Mouse (Mus musculus) layer of hippocampus, postnatal 14 days (tissue): ENCODE data around the gene Ppp1r8. TPM values are rescaled to one million over a fixed set of nuclear protein-coding genes. Genes with fewer than 3 reads are reported as not detected.
"Not testable (repeated sequence)": the region's sequence is repeated elsewhere in the genome, so short reads cannot be mapped to it uniquely, and the experiment has no call there.

Experiments used
- DNase-seq, 2 experiments: peaks; one replicate each; pipeline ENCODE4 v3.0.0; 2021 to 2022; ENCODE audit warnings: low spot score in 2 of 2, mixed read lengths in 1 of 2
- total RNA-seq, 2 experiments: library from RNA; stranded (reverse); gene quantifications; 2 replicates each; pipeline ENCODE4 v1.2.3; 2021

Ppp1r8 gene
- total RNA-seq, 2 experiments from 2014 or later: 44.1 to 44.9 TPM

- DNase-seq: no peak
These were observed 35.0 kb downstream of the Ppp1r8 start for GRCm38 (mm10) chr4:132807771-132808641.

GRCm38 (mm10) chr4:132806620-132807191 lies 36.3 kb downstream of the Ppp1r8 start:
- no peak for DNase-seq

GRCm38 (mm10) chr4:132805599-132806197 lies 37.3 kb downstream of the Ppp1r8 start:
- no peak for DNase-seq

GRCm38 (mm10) chr4:132805146-132805545 lies 37.8 kb downstream of the Ppp1r8 start:
- DNase-seq: no peak

GRCm38 (mm10) chr4:132804331-132804730 lies 38.6 kb downstream of the Ppp1r8 start:
- no peak for DNase-seq

- no peak for DNase-seq
These were observed 39.1 kb downstream of the Ppp1r8 start for GRCm38 (mm10) chr4:132803876-132804275.

GRCm38 (mm10) chr4:132803212-132803611 lies 39.8 kb downstream of the Ppp1r8 start:
- no peak for DNase-seq

GRCm38 (mm10) chr4:132802171-132802637 lies 40.8 kb downstream of the Ppp1r8 start:
- DNase-seq: no peak

GRCm38 (mm10) chr4:132801176-132802077 lies 41.5 kb downstream of the Ppp1r8 start:
- no peak for DNase-seq

GRCm38 (mm10) chr4:132799845-132800244 lies 43.1 kb downstream of the Ppp1r8 start:
- no peak for DNase-seq

- DNase-seq: not testable (repeated sequence)
These were observed 44.3 kb downstream of the Ppp1r8 start for GRCm38 (mm10) chr4:132798666-132799065.

GRCm38 (mm10) chr4:132798028-132798427 lies 44.9 kb downstream of the Ppp1r8 start:
- no peak for DNase-seq

- DNase-seq: no peak
These were observed 45.5 kb downstream of the Ppp1r8 start for GRCm38 (mm10) chr4:132797461-132797860.

- DNase-seq: peak in 1 of 2 experiments; percentile 32
These were observed 46.6 kb downstream of the Ppp1r8 start, which contains the start of gene Themis2 for GRCm38 (mm10) chr4:132796196-132796886. Gene Themis2 (minus strand): TSS chr4:132796387.

GRCm38 (mm10) chr4:132795171-132795570 lies 47.8 kb downstream of the Ppp1r8 start:
- no peak for DNase-seq

GRCm38 (mm10) chr4:132794760-132795159 lies 48.2 kb downstream of the Ppp1r8 start:
- DNase-seq: no peak

- DNase-seq: no peak
These were observed 48.9 kb downstream of the Ppp1r8 start for GRCm38 (mm10) chr4:132794028-132794427.

GRCm38 (mm10) chr4:132793322-132794004 lies 49.5 kb downstream of the Ppp1r8 start:
- DNase-seq: not testable (repeated sequence)

GRCm38 (mm10) chr4:132789731-132790130 lies 53.2 kb downstream of the Ppp1r8 start:
- no peak for DNase-seq

- DNase-seq: no peak
These were observed 57.7 kb downstream of the Ppp1r8 start for GRCm38 (mm10) chr4:132785228-132785627.
